Mouse (Mus musculus) heart, adult 2 months (tissue): ENCODE data around the gene Rxfp2. TPM values are rescaled to one million over a fixed set of nuclear protein-coding genes. Genes with fewer than 3 reads are reported as not detected.

Experiments used
- DNase-seq, 2 experiments: peaks; one replicate each; pipeline ENCODE4 v3.0.0; 2021
- H3K27ac ChIP-seq: fragments of 200-600 bp; 2 replicates; pipeline ENCODE4 v1.8.1; 2022
- H3K27me3 ChIP-seq: fragments of 200-500 bp; 2 replicates; pipeline ENCODE4 v1.6.1; 2012; ENCODE audit warnings: mild to moderate bottlenecking, low read length, inconsistent platforms, mixed read lengths; ENCODE audit not compliant: control insufficient read depth, insufficient read depth
- H3K36me3 ChIP-seq: fragments of 200-500 bp; 2 replicates; pipeline ENCODE4 v1.6.1; 2012; ENCODE audit warnings: low read length, inconsistent platforms; ENCODE audit not compliant: control insufficient read depth, insufficient read depth
- H3K4me1 ChIP-seq: fragments of 200-500 bp; 2 replicates; pipeline ENCODE4 v1.6.1; 2011; ENCODE audit warnings: low read length; ENCODE audit not compliant: control insufficient read depth, insufficient read depth
- H3K4me3 ChIP-seq: fragments of 200-600 bp; 2 replicates; pipeline ENCODE4 v1.8.1; 2022
- H3K79me2 ChIP-seq: fragments of 200-500 bp; replicated peaks from 2 replicates; pipeline ENCODE4 v1.6.1; 2012; ENCODE audit warnings: mild to moderate bottlenecking, inconsistent platforms, low read length, moderate library complexity, mixed read lengths; ENCODE audit not compliant: control insufficient read depth, insufficient read depth
- H3K9ac ChIP-seq: fragments of 200-500 bp; 2 replicates; pipeline ENCODE4 v1.6.1; 2012; ENCODE audit warnings: low read depth, mild to moderate bottlenecking, control low read depth, inconsistent platforms, low read length, mixed read lengths
- CTCF ChIP-seq: fragments of 200-600 bp; IDR thresholded peaks from 2 replicates; pipeline ENCODE4 v1.8.1; 2022; ENCODE audit warnings: antibody characterized with exemption, mild to moderate bottlenecking, moderate library complexity
- EP300 ChIP-seq: fragments of 200-500 bp; IDR thresholded peaks from 2 replicates; pipeline ENCODE4 v1.6.1; 2011; ENCODE audit warnings: low read depth, low read length, control low read depth; ENCODE audit not compliant: insufficient read depth
- POLR2A ChIP-seq: fragments of 200-500 bp; IDR thresholded peaks from 2 replicates; pipeline ENCODE4 v1.6.1; 2011; ENCODE audit warnings: mild to moderate bottlenecking, low read depth, low read length, control low read depth; ENCODE audit not compliant: insufficient read depth
- WGBS: fragments of 180-500 bp; shearing (Covaris S2); methylation state at CpG from one replicate; pipeline ENCODE4 v1.1.7; 2018; 5-methylcytosine and 5-hydroxymethylcytosine counted together
- intact Hi-C: fragments of 180-260 bp; cut with DNase I; formaldehyde crosslinking; loops from one replicate; pipeline ENCODE4 v1.15.1; 2025
- polyA plus RNA-seq: library from polyadenylated mRNA; depleted of rRNA; stranded (reverse); fragments of >200 nt; gene quantifications from 2 replicates; pipeline ENCODE4 v1.2.3, GENCODE M21; 2012
- total RNA-seq, 2 experiments: library from RNA; stranded (reverse); gene quantifications; 2 replicates each; pipeline ENCODE4 v1.2.3; 2021

Gene Rxfp2
- total and polyA plus RNA-seq, 3 experiments: 0.10 TPM; not detected in 2

- H3K27me3 ChIP-seq: peaks cover 2% of the 10 kb centered on the region; the same call in 1 of the 2 replicates
- TF ChIP-seq POLR2A: no peak
- TF ChIP-seq EP300: no peak
- TF ChIP-seq CTCF: no peak
- intact Hi-C loops: loop anchor here (10.0 kb wide), 1 partner anchor 312 kb away; no protein-coding TSS in a partner anchor
- H3K36me3 ChIP-seq: no peaks in the 10 kb centered on the region
- no peaks in the 10 kb centered on the region for H3K79me2 ChIP-seq
- no peak overlapping the region for H3K27ac ChIP-seq
- no peak overlapping the region for H3K9ac ChIP-seq
- peak in 1 of 2 experiments; percentile 17 for DNase-seq
- no peaks in the 10 kb centered on the region for H3K4me1 ChIP-seq
- WGBS: 64% methylated on average over 12 of the region's 12 CpGs
- H3K4me3 ChIP-seq: no peak overlapping the region
Observed at GRCm38 (mm10) chr5:150026509-150027087, 8.1 kb downstream of the Rxfp2 start.

GRCm38 (mm10) chr5:150031201-150031600, 12.7 kb downstream of the Rxfp2 start:
- H3K4me1 ChIP-seq: peaks cover 1% of the 10 kb centered on the region; the same call in 1 of the 2 replicates
- H3K36me3 ChIP-seq: no peaks in the 10 kb centered on the region
- no peak overlapping the region for H3K9ac ChIP-seq
- 34% methylated on average over 6 of the region's 6 CpGs for WGBS
- no peaks in the 10 kb centered on the region for H3K79me2 ChIP-seq
- peak in 1 of 2 experiments; percentile 9 for DNase-seq
- peaks cover 2% of the 10 kb centered on the region; the same call in 1 of the 2 replicates for H3K27me3 ChIP-seq
- H3K27ac ChIP-seq: no peak overlapping the region
- intact Hi-C loops: no loop called here
- H3K4me3 ChIP-seq: no peak overlapping the region
- TF ChIP-seq CTCF (no peak), POLR2A (no peak), EP300 (no peak)

- 73% methylated on average over 3 of the region's 3 CpGs for WGBS
- DNase-seq: no peak
- no peaks in the 10 kb centered on the region for H3K36me3 ChIP-seq
- H3K9ac ChIP-seq: no peak overlapping the region
- peaks cover 2% of the 10 kb centered on the region; the same call in 1 of the 2 replicates for H3K27me3 ChIP-seq
- intact Hi-C loops: no loop called here
- TF ChIP-seq EP300 (no peak), POLR2A (no peak)
- H3K27ac ChIP-seq: no peak overlapping the region
- peaks cover 1% of the 10 kb centered on the region; the same call in 1 of the 2 replicates for H3K4me1 ChIP-seq
- H3K79me2 ChIP-seq: no peaks in the 10 kb centered on the region
- no peak overlapping the region for H3K4me3 ChIP-seq
Observed at GRCm38 (mm10) chr5:150031634-150032033, 13.2 kb downstream of the Rxfp2 start.

GRCm38 (mm10) chr5:150032075-150032492, 13.6 kb downstream of the Rxfp2 start:
- H3K36me3 ChIP-seq: no peaks in the 10 kb centered on the region
- H3K27ac ChIP-seq: no peak overlapping the region
- H3K27me3 ChIP-seq: peaks cover under 1% of the 10 kb centered on the region; the same call in 1 of the 2 replicates
- no peak overlapping the region for H3K4me3 ChIP-seq
- peaks cover 1% of the 10 kb centered on the region; the same call in 1 of the 2 replicates for H3K4me1 ChIP-seq
- WGBS: 38% methylated on average over 3 of the region's 3 CpGs
- no peaks in the 10 kb centered on the region for H3K79me2 ChIP-seq
- intact Hi-C loops: no loop called here
- TF ChIP-seq POLR2A: no peak
- 0 out of 2 replicates have a peak, but pooled peaks have one; percentile 26 for TF ChIP-seq EP300
- no peak for TF ChIP-seq CTCF
- DNase-seq: peak; percentile 68 to 72
- no peak overlapping the region for H3K9ac ChIP-seq

GRCm38 (mm10) chr5:150036286-150036685, 17.8 kb downstream of the Rxfp2 start:
- peak; percentile 41 to 48 for DNase-seq
- peaks cover 1% of the 10 kb centered on the region; the same call in 1 of the 2 replicates for H3K4me1 ChIP-seq
- no peak overlapping the region for H3K27ac ChIP-seq
- WGBS: 69% methylated on average over 8 of the region's 8 CpGs
- no peak for TF ChIP-seq CTCF
- TF ChIP-seq EP300: no peak
- no peak for TF ChIP-seq POLR2A
- no peaks in the 10 kb centered on the region for H3K79me2 ChIP-seq
- no peaks in the 10 kb centered on the region for H3K27me3 ChIP-seq
- no peak overlapping the region for H3K4me3 ChIP-seq
- intact Hi-C loops: no loop called here
- H3K36me3 ChIP-seq: no peaks in the 10 kb centered on the region
- H3K9ac ChIP-seq: no peak overlapping the region

- intact Hi-C loops: no loop called here
- H3K79me2 ChIP-seq: no peaks in the 10 kb centered on the region
- TF ChIP-seq CTCF (no peak), POLR2A (no peak), EP300 (no peak)
- no peak overlapping the region for H3K9ac ChIP-seq
- no peaks in the 10 kb centered on the region for H3K36me3 ChIP-seq
- H3K4me3 ChIP-seq: no peak overlapping the region
- no peak for DNase-seq
- 21% methylated on average over 4 of the region's 4 CpGs for WGBS
- peaks cover 1% of the 10 kb centered on the region; the same call in 1 of the 2 replicates for H3K4me1 ChIP-seq
- H3K27ac ChIP-seq: no peak overlapping the region
- no peaks in the 10 kb centered on the region for H3K27me3 ChIP-seq
Observed at GRCm38 (mm10) chr5:150036918-150037317, 18.4 kb downstream of the Rxfp2 start.
